In the genomic region with DNA sequence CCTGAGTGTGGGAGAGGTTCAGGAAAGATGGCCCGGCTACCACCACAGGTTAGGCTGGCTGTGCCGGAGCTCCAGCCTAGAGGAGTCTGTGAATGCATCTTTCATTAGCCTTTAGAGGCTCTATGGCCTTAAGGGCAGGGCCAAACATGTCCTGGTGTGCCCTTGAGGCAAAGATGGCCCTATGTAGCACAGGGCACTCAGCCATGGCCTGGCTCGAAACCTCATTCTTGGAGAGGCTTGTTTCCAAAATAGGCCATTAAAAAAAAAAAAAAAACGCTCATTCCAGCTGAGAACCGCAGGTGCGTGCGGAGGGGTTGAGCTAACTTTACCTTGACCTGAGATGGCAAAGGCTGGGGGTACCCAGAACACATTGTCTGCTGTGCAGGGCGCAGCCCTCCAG, we compare ENCODE assay signal across 23 mouse cellular contexts. TPM values are rescaled to one million over a fixed set of nuclear protein-coding genes. Genes with fewer than 3 reads are reported as not detected.
DNase-seq lines count a peak whose midpoint lies in the region; ATAC-seq and TF ChIP-seq lines count a peak whose summit lies in the region.
"Had no signal": no experiment of that assay in that cellular context is flagged by ENCODE, and none has a peak within 500 bp of the region (broad histone marks: within the 10 kb centered on the region; RNA-seq: fewer than 3 reads in every experiment).

No protein-coding gene starts in this region.

- peaks cover 9% of the 10 kb centered on the region; the same call in 1 of the 2 replicates for H3K4me1 ChIP-seq in midbrain, embryonic 10.5 days
- H3K4me1 ChIP-seq in midbrain, postnatal 0 days (ENCODE audit: insufficient read depth, low read length), result no peaks in the 10 kb centered on the region
- no peaks in the 10 kb centered on the region for H3K4me1 ChIP-seq in ES-Bruce4 (ENCODE audit: control insufficient read depth, insufficient read depth, low read length)

- 0 out of 2 replicates have a peak overlapping the region, but pooled peaks have one; percentile 28 for H3K27ac ChIP-seq in midbrain, embryonic 10.5 days (replicated peaks)
- no peak overlapping the region for H3K27ac ChIP-seq in midbrain, postnatal 0 days (ENCODE audit: low read depth, low read length)
- no peak overlapping the region for H3K27ac ChIP-seq in ES-Bruce4 (ENCODE audit: insufficient read depth, low read length)
- H3K27ac ChIP-seq: embryonic facial prominence, embryonic 15.5 days; forebrain, embryonic 15.5 days; heart, embryonic 15.5 days; hindbrain, embryonic 15.5 days had no signal

- peak; percentile 4 for DNase-seq in cerebellum, adult 11 months
- DNase-seq in midbrain, embryonic 10.5 days (ENCODE audit: low spot score), result no peak
- DNase-seq in midbrain, postnatal 0 days (ENCODE audit: low spot score), result no peak
- no peak for DNase-seq in urinary bladder, postnatal 14 days (ENCODE audit: low spot score)
- no peak for DNase-seq in left cerebral cortex, postnatal 14 days (ENCODE audit: low spot score in 2 of 2)
- DNase-seq: adrenal gland, adult 8-10 months; cerebellum, adult 8-10 months; cerebellum, postnatal 14 days; embryo, embryonic 11 days; gastrocnemius, postnatal 36 days; heart, adult 11 months; heart, postnatal 36 days had no signal

- TF ChIP-seq EP300 in ES-Bruce4 (IDR thresholded peaks at IDR 0.05; ENCODE audit: insufficient read depth, low read depth, low read length), result no peak

- H3K4me2 ChIP-seq in midbrain, postnatal 0 days (ENCODE audit: low read depth, low read length, poor library complexity, severe bottlenecking), result no peak overlapping the region
- H3K4me2 ChIP-seq: embryonic facial prominence, embryonic 15.5 days; forebrain, embryonic 15.5 days; heart, embryonic 11.5 days; heart, embryonic 15.5 days; hindbrain, embryonic 15.5 days had no signal

- H3K9ac ChIP-seq in midbrain, postnatal 0 days (replicated peaks; ENCODE audit: low read length, poor library complexity, severe bottlenecking), result no peak overlapping the region
- peak overlapping the region; percentile 9; the same call in 1 of the 2 replicates for H3K9ac ChIP-seq in ES-Bruce4 (ENCODE audit: low read depth, poor library complexity, severe bottlenecking)
- H3K9ac ChIP-seq: embryonic facial prominence, embryonic 15.5 days; forebrain, embryonic 15.5 days; heart, embryonic 15.5 days; hindbrain, embryonic 15.5 days had no signal

- no peak for TF ChIP-seq POLR2A in ES-Bruce4 (IDR thresholded peaks at IDR 0.05; ENCODE audit: insufficient read depth, low read length)

- H3K27me3 ChIP-seq in midbrain, embryonic 10.5 days (ENCODE audit: low read depth, poor library complexity, severe bottlenecking), result no peaks in the 10 kb centered on the region
- H3K27me3 ChIP-seq in midbrain, postnatal 0 days (ENCODE audit: insufficient read depth, low read length), result no peaks in the 10 kb centered on the region
- no peaks in the 10 kb centered on the region for H3K27me3 ChIP-seq in ES-Bruce4 (ENCODE audit: control insufficient read depth, insufficient read depth, low read length, poor library complexity, severe bottlenecking)
- H3K27me3 ChIP-seq: embryonic facial prominence, embryonic 15.5 days; forebrain, embryonic 15.5 days; heart, embryonic 15.5 days; hindbrain, embryonic 15.5 days; Patski had no signal

- peaks cover 75% of the 10 kb centered on the region for H3K36me3 ChIP-seq in midbrain, embryonic 10.5 days
- H3K36me3 ChIP-seq in midbrain, postnatal 0 days (ENCODE audit: insufficient read depth, low read length), result peaks cover 19% of the 10 kb centered on the region
- H3K36me3 ChIP-seq in ES-Bruce4 (ENCODE audit: control insufficient read depth, insufficient read depth, low read length, poor library complexity, severe bottlenecking), result no peaks in the 10 kb centered on the region

- intact Hi-C loops in left cerebral cortex, postnatal 14 days (cut with DNase I), result loop anchor here (5.0 kb wide), 2 partner anchors 69 to 104 kb away; no protein-coding TSS in a partner anchor

- H3K9me3 ChIP-seq in midbrain, embryonic 10.5 days (replicated peaks), result no peaks in the 10 kb centered on the region
- H3K9me3 ChIP-seq in midbrain, postnatal 0 days (ENCODE audit: low read length), result no peaks in the 10 kb centered on the region
- no peaks in the 10 kb centered on the region for H3K9me3 ChIP-seq in ES-Bruce4 (replicated peaks; ENCODE audit: control insufficient read depth, insufficient read depth, low read length, poor library complexity, severe bottlenecking)
- H3K9me3 ChIP-seq: embryonic facial prominence, embryonic 15.5 days; forebrain, embryonic 15.5 days; heart, embryonic 15.5 days; hindbrain, embryonic 15.5 days had no signal

- no peak for ATAC-seq in cerebellum, adult (ENCODE audit: insufficient number of reproducible peaks, low FRiP score, low TSS enrichment)
- no peak for ATAC-seq in midbrain, postnatal 0 days (ENCODE audit: low FRiP score)
- ATAC-seq: activated CD4-positive, CD25-positive, alpha-beta regulatory T cell, adult 4 months; forebrain, embryonic 15.5 days; intestine, embryonic 16.5 days; Patski had no signal

- TF ChIP-seq CTCF in midbrain, postnatal 0 days (IDR thresholded peaks at IDR 0.05), result no peak
- no peak for TF ChIP-seq CTCF in ES-Bruce4 (IDR thresholded peaks at IDR 0.05; ENCODE audit: low read depth, low read length)

- no peak overlapping the region for H3K4me3 ChIP-seq in midbrain, embryonic 10.5 days
- H3K4me3 ChIP-seq in midbrain, postnatal 0 days (ENCODE audit: low read depth, low read length), result no peak overlapping the region
- H3K4me3 ChIP-seq in ES-Bruce4 (ENCODE audit: low read depth, low read length), result peak overlapping the region; percentile 47
- H3K4me3 ChIP-seq: embryonic facial prominence, embryonic 15.5 days; forebrain, embryonic 15.5 days; heart, embryonic 15.5 days; hindbrain, embryonic 15.5 days had no signal

- 92% methylated on average over 8 of the region's 8 CpGs for WGBS in midbrain, embryonic 10.5 days
- 89% methylated on average over 8 of the region's 8 CpGs for WGBS in midbrain, postnatal 0 days

RNA-seq across cellular contexts. Expression of a gene that starts 8.6 kb away (rescaled TPM):
- polyA plus RNA-seq in midbrain, embryonic 10.5 days (2016; fragmentation: Nextera tagmentation; extraction: Ambion mirVana), result 6.8 TPM in 2 replicates
- total RNA-seq in midbrain, postnatal 0 days (2014; rRNA removed), result 6.1 and 10.6 TPM in 2 replicates
- polyA plus RNA-seq in midbrain, postnatal 0 days (2015; fragmentation: Nextera tagmentation; extraction: Ambion mirVana), result 7.2 and 8.6 TPM in 2 replicates
- polyA plus RNA-seq in ES-Bruce4 (2011; ENCODE audit: insufficient read depth, insufficient read length, low read depth, missing spikeins), result 1.7 and 2.0 TPM in 2 replicates
- 1 to 10 TPM; 1.7 to 2.2 TPM for total RNA-seq in left cerebral cortex, postnatal 14 days (2021)
- total RNA-seq: common myeloid progenitor, adult 5-6 weeks had no signal
